Mouse (Mus musculus) small intestine, adult 2 months (tissue): ENCODE results near the gene Rapgef1.

Source experiments
- CTCF ChIP-seq: fragments of 200-500 bp; IDR thresholded peaks from 2 replicates; pipeline ENCODE4 v1.5.1; 2012; ENCODE audit warnings: low read depth, mild to moderate bottlenecking, control low read depth, inconsistent platforms, low read length, moderate library complexity, mixed read lengths; ENCODE audit not compliant: insufficient replicate concordance, insufficient read length; ENCODE audit errors: extremely low read depth
- POLR2A ChIP-seq: fragments of 200-500 bp; IDR thresholded peaks from 2 replicates; pipeline ENCODE4 v1.6.1; 2012; ENCODE audit warnings: low read depth, mild to moderate bottlenecking, control low read depth, inconsistent platforms, low read length, moderate library complexity

DNA sequence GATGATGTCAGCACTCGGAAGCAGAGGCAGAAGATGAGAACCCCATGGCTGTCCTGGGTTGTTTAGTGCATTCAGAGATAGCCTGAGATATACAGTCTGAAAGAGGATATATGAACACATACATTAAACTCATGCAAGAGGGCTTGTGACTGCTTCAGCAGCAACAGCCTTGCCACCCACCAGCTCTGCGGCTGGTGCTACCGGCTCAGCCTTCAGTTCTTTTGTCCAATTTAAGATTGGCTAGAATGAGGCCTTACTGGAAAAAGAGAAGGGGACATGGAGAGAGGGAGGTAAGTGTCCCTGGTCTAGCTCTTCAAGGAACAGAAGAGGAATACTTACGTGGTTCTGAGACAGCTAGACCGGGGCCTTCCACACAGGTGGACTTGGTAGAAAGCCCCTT is 13.9 kb upstream of the Rapgef1 start:
- TF ChIP-seq CTCF, result no peak
- no peak for TF ChIP-seq POLR2A
